Mouse (Mus musculus) fibroblast of lung, adult 2 months (primary cell): ENCODE measurements at regions not wholly inside any gene's neighbourhood (a gene's known extent, or its start where the extent isn't known, plus 50 kb on each side); places are given as distances from the start of the nearest gene placed in this dataset.

Source experiments
- DNase-seq: peaks from one replicate; pipeline ENCODE4 v3.0.0-alpha.2; 2011; ENCODE audit warnings: low read depth

GRCm38 (mm10) chr9:122437464-122437863 is 86.1 kb downstream of the Abhd5 start:
- peak; percentile 91 for DNase-seq

- DNase-seq, result no peak
Measured at GRCm38 (mm10) chr9:122446387-122447105, 95.1 kb downstream of the Abhd5 start.

- DNase-seq, result no peak
Measured at GRCm38 (mm10) chr9:122447568-122447967, 96.2 kb downstream of the Abhd5 start.

GRCm38 (mm10) chr9:122448342-122448741 is 96.9 kb downstream of the Abhd5 start:
- no peak for DNase-seq

- DNase-seq, result no peak
Measured at GRCm38 (mm10) chr9:122450524-122450923, 99.1 kb downstream of the Abhd5 start.

- no peak for DNase-seq
Measured at GRCm38 (mm10) chr9:122455301-122455700, 103.9 kb downstream of the Abhd5 start.

- DNase-seq, result no peak
Measured at GRCm38 (mm10) chr9:122455779-122456178, 104.4 kb downstream of the Abhd5 start.

GRCm38 (mm10) chr9:122459491-122459890 is 108.1 kb downstream of the Abhd5 start:
- no peak for DNase-seq

- peak; percentile 49 for DNase-seq
Measured at GRCm38 (mm10) chr9:122471539-122471938, 120.1 kb downstream of the Abhd5 start.

GRCm38 (mm10) chr9:122476356-122476755 is 124.9 kb downstream of the Abhd5 start:
- DNase-seq, result no peak

GRCm38 (mm10) chr9:122487001-122487400 is 135.6 kb downstream of the Abhd5 start:
- no peak for DNase-seq

- DNase-seq, result no peak
Measured at GRCm38 (mm10) chr9:122494691-122495090, 143.3 kb downstream of the Abhd5 start.

- no peak for DNase-seq
Measured at GRCm38 (mm10) chr9:122496482-122496985, 145.1 kb downstream of the Abhd5 start.

GRCm38 (mm10) chr9:122501864-122502341 is 150.5 kb downstream of the Abhd5 start:
- DNase-seq, result no peak

GRCm38 (mm10) chr9:122521569-122521968 is 170.2 kb downstream of the Abhd5 start:
- peak; percentile 67 for DNase-seq

- DNase-seq, result peak; percentile 63
Measured at GRCm38 (mm10) chr9:122525621-122526055, 174.2 kb downstream of the Abhd5 start.

- no peak for DNase-seq
Measured at GRCm38 (mm10) chr9:122528267-122528666, 176.9 kb downstream of the Abhd5 start.

- no peak for DNase-seq
Measured at GRCm38 (mm10) chr9:122529721-122530120, 178.3 kb downstream of the Abhd5 start.

- no peak for DNase-seq
Measured at GRCm38 (mm10) chr9:122531806-122532205, 180.4 kb downstream of the Abhd5 start.

GRCm38 (mm10) chr9:122534121-122534814 is 182.9 kb downstream of the Abhd5 start:
- DNase-seq, result no peak

GRCm38 (mm10) chr9:122534965-122535364 is 183.6 kb downstream of the Abhd5 start:
- DNase-seq, result no peak

GRCm38 (mm10) chr9:122540091-122540490 is 188.7 kb downstream of the Abhd5 start:
- DNase-seq, result no peak

- DNase-seq, result no peak
Measured at GRCm38 (mm10) chr9:122556051-122556450, 191.1 kb upstream of the Topaz1 start.
